Comparison of ENCODE assay signal across 15 mouse cellular contexts in genomic region chr11:22453161-22453560, GRCm38 (mm10).
"Had no signal": no experiment of that assay in that cellular context is flagged by ENCODE, and none has a peak within 500 bp of the region (broad histone marks: within the 10 kb centered on the region; RNA-seq: fewer than 3 reads in every experiment).

No protein-coding gene starts in this region.

- H3K4me3 ChIP-seq: megakaryocyte, embryonic 14.5 days; midbrain, embryonic 13.5 days; midbrain, embryonic 15.5 days; neural tube, embryonic 12.5 days had no signal

- H3K4me1 ChIP-seq: megakaryocyte, embryonic 14.5 days; midbrain, embryonic 13.5 days; midbrain, embryonic 15.5 days; neural tube, embryonic 12.5 days had no signal

- DNase-seq: lung, adult 18-20 months; lung, embryonic 14.5 days; lung, postnatal 14 days; lung, postnatal 36 days; right cerebral cortex, postnatal 14 days; spleen, adult 18-20 months; thymus, adult 2 months; thymus, postnatal 25 days; thymus, postnatal 4 days had no signal

- H3K4me2 ChIP-seq: lung, embryonic 14.5 days; midbrain, embryonic 11.5 days; midbrain, embryonic 13.5 days; midbrain, embryonic 15.5 days; neural tube, embryonic 12.5 days had no signal

- H3K36me3 ChIP-seq: midbrain, embryonic 13.5 days; midbrain, embryonic 15.5 days; neural tube, embryonic 12.5 days had no signal

- ATAC-seq: midbrain, embryonic 13.5 days; midbrain, embryonic 15.5 days had no signal

- H3K27me3 ChIP-seq: megakaryocyte, embryonic 14.5 days; midbrain, embryonic 13.5 days; midbrain, embryonic 15.5 days; neural tube, embryonic 12.5 days had no signal

- H3K9ac ChIP-seq: lung, embryonic 14.5 days; midbrain, embryonic 13.5 days; midbrain, embryonic 15.5 days; neural tube, embryonic 12.5 days had no signal

- H3K27ac ChIP-seq: macrophage; midbrain, embryonic 13.5 days; midbrain, embryonic 15.5 days; neural tube, embryonic 12.5 days had no signal

- H3K9me3 ChIP-seq: midbrain, embryonic 13.5 days; midbrain, embryonic 15.5 days; neural tube, embryonic 12.5 days had no signal
